Mouse (Mus musculus) CH12.LX (cell line): ENCODE measurements around the gene Tfdp2. TPM values are rescaled to one million over a fixed set of nuclear protein-coding genes. Genes with fewer than 3 reads are reported as not detected.

ENCODE experiments used
- DNase-seq: peaks from one replicate; pipeline ENCODE4 v3.0.0-alpha.2; 2013; ENCODE audit errors: extremely low read depth
- H3K27ac ChIP-seq: 2 replicates; pipeline ENCODE4 v1.5.1; 2012; ENCODE audit warnings: low read depth, mild to moderate bottlenecking, control low read depth, moderate library complexity; ENCODE audit not compliant: insufficient read depth
- H3K27me3 ChIP-seq: replicated peaks from 2 replicates; pipeline ENCODE3; 2012; ENCODE audit warnings: inconsistent platforms
- H3K36me3 ChIP-seq, 2 experiments: replicated peaks in 1 of 2; 2 replicates each; pipeline versions ENCODE3 to v1.6.1; 2012; ENCODE audit warnings: inconsistent platforms in 1 of 2, low read length in 1 of 2, mild to moderate bottlenecking in 1 of 2, mixed read lengths in 1 of 2, moderate library complexity in 1 of 2; ENCODE audit not compliant: control insufficient read depth in 1 of 2, insufficient read depth in 1 of 2
- H3K4me1 ChIP-seq, 2 experiments: 2 replicates each; pipeline ENCODE4 v1.6.1; 2012; ENCODE audit warnings: inconsistent platforms in 1 of 2, moderate library complexity in 1 of 2; ENCODE audit not compliant: insufficient read depth in 2 of 2, control insufficient read depth in 1 of 2
- H3K4me2 ChIP-seq: 2 replicates; pipeline ENCODE4 v1.6.1; 2012; ENCODE audit warnings: low read depth, mild to moderate bottlenecking, control low read depth; ENCODE audit not compliant: poor library complexity, insufficient read depth, severe bottlenecking
- H3K4me3 ChIP-seq, 3 experiments: fragments of 150-350 bp in 1 of 3; sonication (generic) in 1 of 3; replicated peaks in 1 of 3; 2 replicates each; pipeline versions ENCODE3 to v1.5.1; 2011 to 2012; ENCODE audit warnings: low read depth in 2 of 3, low read length in 2 of 3, mild to moderate bottlenecking in 2 of 3, moderate library complexity in 2 of 3, control low read depth in 1 of 3, improper control_type of control experiment in 1 of 3, inconsistent platforms in 1 of 3, mixed read lengths in 1 of 3; ENCODE audit not compliant: poor library complexity in 1 of 3
- H3K79me2 ChIP-seq: replicated peaks from 2 replicates; pipeline ENCODE4 v1.6.1; 2012; ENCODE audit warnings: mild to moderate bottlenecking, moderate library complexity; ENCODE audit not compliant: control insufficient read depth, poor library complexity, insufficient read depth, severe bottlenecking; ENCODE audit errors: extremely low read depth
- H3K9ac ChIP-seq: 2 replicates; pipeline ENCODE4 v1.6.1; 2012; ENCODE audit warnings: low read depth, mild to moderate bottlenecking, control low read depth, moderate library complexity; ENCODE audit not compliant: insufficient read depth
- H3K9me3 ChIP-seq: replicated peaks from 2 replicates; pipeline ENCODE3; 2012; ENCODE audit warnings: low read length, inconsistent platforms, mixed read lengths
- BHLHE40 ChIP-seq: IDR thresholded peaks from 2 replicates; pipeline ENCODE4 v1.6.1; 2011; ENCODE audit warnings: mild to moderate bottlenecking, low read depth, low read length, improper control_type of control experiment
- CHD2 ChIP-seq: IDR thresholded peaks from 2 replicates; pipeline ENCODE4 v1.6.1; 2011; ENCODE audit warnings: low read length, improper control_type of control experiment
- CTCF ChIP-seq, 2 experiments: IDR thresholded peaks in 1 of 2; conservative IDR thresholded peaks in 1 of 2; 2 replicates each; pipeline ENCODE4 v1.5.1; 2011 to 2012; ENCODE audit warnings: low read depth in 2 of 2, low read length in 2 of 2, improper control_type of control experiment in 1 of 2, inconsistent platforms in 1 of 2, mild to moderate bottlenecking in 1 of 2, moderate library complexity in 1 of 2
- E2F4 ChIP-seq: IDR thresholded peaks from 2 replicates; pipeline ENCODE4 v1.6.1; 2011; ENCODE audit warnings: low read depth, low read length, improper control_type of control experiment; ENCODE audit not compliant: insufficient replicate concordance
- JUN ChIP-seq: IDR thresholded peaks from 2 replicates; pipeline ENCODE4 v1.6.1; 2011; ENCODE audit warnings: low read depth, mild to moderate bottlenecking, low read length, improper control_type of control experiment, moderate library complexity; ENCODE audit not compliant: insufficient read depth
- JUND ChIP-seq: conservative IDR thresholded peaks from 2 replicates; pipeline ENCODE4 v1.6.1; 2011; ENCODE audit warnings: low read depth, low read length, improper control_type of control experiment
- KAT2A ChIP-seq: IDR thresholded peaks from 2 replicates; pipeline ENCODE4 v1.6.1; 2012; ENCODE audit warnings: low read length, improper control_type of control experiment, inconsistent platforms; ENCODE audit not compliant: insufficient replicate concordance
- MAFK ChIP-seq: IDR thresholded peaks from 2 replicates; pipeline ENCODE4 v1.6.1; 2011; ENCODE audit warnings: low read length, improper control_type of control experiment; ENCODE audit not compliant: insufficient replicate concordance
- MXI1 ChIP-seq: IDR thresholded peaks from 2 replicates; pipeline ENCODE4 v1.6.1; 2011; ENCODE audit warnings: mild to moderate bottlenecking, low read depth, low read length, improper control_type of control experiment
- MYC ChIP-seq: IDR thresholded peaks from 2 replicates; pipeline ENCODE4 v1.6.1; 2011; ENCODE audit warnings: low read depth, mild to moderate bottlenecking, improper control_type of control experiment, low read length
- NELFE ChIP-seq: IDR thresholded peaks from 2 replicates; pipeline ENCODE4 v1.6.1; 2011; ENCODE audit warnings: low read depth, low read length, improper control_type of control experiment
- PAX5 ChIP-seq: IDR thresholded peaks from 2 replicates; pipeline ENCODE4 v1.6.1; 2012; ENCODE audit warnings: low read length, inconsistent platforms, mixed read lengths
- POLR2A ChIP-seq: IDR thresholded peaks from 2 replicates; pipeline ENCODE4 v1.6.1; 2011; ENCODE audit warnings: low read depth, mild to moderate bottlenecking, improper control_type of control experiment, low read length
- POLR2AphosphoS2 ChIP-seq: IDR thresholded peaks from 2 replicates; pipeline ENCODE4 v1.6.1; 2011; ENCODE audit warnings: low read depth, low read length, improper control_type of control experiment
- RCOR1 ChIP-seq: conservative IDR thresholded peaks from 2 replicates; pipeline ENCODE4 v1.6.1; 2012; ENCODE audit warnings: low read depth, mild to moderate bottlenecking, inconsistent platforms, low read length, improper control_type of control experiment
- TBP ChIP-seq: conservative IDR thresholded peaks from 2 replicates; pipeline ENCODE4 v1.6.1; 2011; ENCODE audit warnings: low read depth, low read length, improper control_type of control experiment
- UBTF ChIP-seq: IDR thresholded peaks from 2 replicates; pipeline ENCODE4 v1.6.1; 2012; ENCODE audit warnings: low read depth, mild to moderate bottlenecking, inconsistent platforms, low read length, improper control_type of control experiment, moderate library complexity
- USF1 ChIP-seq: IDR thresholded peaks from 2 replicates; pipeline ENCODE4 v1.6.1; 2014; ENCODE audit warnings: low read depth, mild to moderate bottlenecking, inconsistent platforms, low read length, improper control_type of control experiment
- USF2 ChIP-seq: conservative IDR thresholded peaks from 2 replicates; pipeline ENCODE4 v1.6.1; 2011; ENCODE audit warnings: low read depth, low read length, improper control_type of control experiment
- ZNF384 ChIP-seq: IDR thresholded peaks from 2 replicates; pipeline ENCODE4 v1.6.1; 2012; ENCODE audit warnings: low read depth, low read length, improper control_type of control experiment, inconsistent platforms
- dilution Hi-C: fragments of 300-500 bp; cut with MboI; formaldehyde crosslinking; loops from 2 replicates; pipeline ENCODE4 v1.14.3; 2020; ENCODE audit warnings: low sequenced_read_pairs; ENCODE audit not compliant: extremely low pct_unique_long_range_greater_than_20kb, extremely low pct_ligation_motif_present
- in situ Hi-C: fragments of 300-500 bp; cut with MboI; formaldehyde crosslinking; loops from 3 replicates; pipeline ENCODE4 v1.14.3; 2019; ENCODE audit warnings: low sequenced_read_pairs, low pct_ligation_motif_present, low pct_unique_long_range_greater_than_20kb, mixed read lengths
- polyA plus RNA-seq: library from polyadenylated mRNA; unstranded; fragments of >175 nt; gene quantifications from 2 replicates; pipeline ENCODE4 v1.2.1, GENCODE M21; 2012; ENCODE audit warnings: low read depth; ENCODE audit not compliant: insufficient read length
- total RNA-seq, 2 experiments: library from RNA; depleted of rRNA; stranded (reverse); fragments of 300-350 nt in 1 of 2; fragments of >200 nt in 1 of 2; gene quantifications; 2 replicates each; pipeline ENCODE4 v1.2.3; 2012 to 2014

The Tfdp2 gene
- total and polyA plus RNA-seq, 3 experiments, result 3.4 to 4.9 (median 4.7) TPM

DNA sequence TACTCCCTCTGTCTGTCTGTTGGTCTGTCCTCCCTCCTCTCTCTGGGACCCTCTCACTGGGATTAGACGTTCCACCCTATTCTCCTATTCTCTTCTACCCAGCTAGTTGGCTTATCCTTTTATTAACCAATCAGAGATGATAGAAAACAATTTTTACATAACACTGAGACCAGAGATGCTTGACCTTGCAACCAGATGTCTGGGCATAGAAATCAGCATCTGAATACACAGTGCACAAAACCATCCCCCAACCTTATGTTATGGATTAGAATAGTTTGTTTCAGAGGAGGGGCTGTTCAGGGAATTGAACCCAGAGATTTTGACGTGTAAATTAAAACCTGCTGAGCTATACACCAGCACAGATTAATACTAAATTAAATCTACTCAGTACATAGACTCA lies 34.2 kb downstream of the Tfdp2 start:
- Histone ChIP-seq H3K4me3 (no peak overlapping the region), H3K9me3 (no peaks in the 10 kb centered on the region), H3K27me3 (no peaks in the 10 kb centered on the region), H3K79me2 (no peaks in the 10 kb centered on the region), H3K4me2 (no peak overlapping the region), H3K4me1 (no peaks in the 10 kb centered on the region), H3K9ac (no peak overlapping the region), H3K27ac (no peak overlapping the region), H3K36me3 (no peaks in the 10 kb centered on the region)
- TF ChIP-seq CTCF (conservative IDR thresholded peaks at IDR 0.05 in 1 of 2, IDR thresholded peaks at IDR 0.05 in 1 of 2; ENCODE audit: low read depth in 2 of 2, low read length in 2 of 2), result no peak
- no peak for TF ChIP-seq JUN
- no peak for TF ChIP-seq USF1
- TF ChIP-seq CHD2, result no peak
- TF ChIP-seq ZNF384, result no peak
- no peak for TF ChIP-seq NELFE
- no peak for TF ChIP-seq UBTF
- TF ChIP-seq RCOR1, result no peak
- TF ChIP-seq BHLHE40, result no peak
- TF ChIP-seq PAX5, result no peak
- TF ChIP-seq POLR2A, result no peak
- no peak for TF ChIP-seq MYC
- in situ Hi-C loops, result no loop called here
- DNase-seq, result no peak
- dilution Hi-C loops, result no loop called here

DNA sequence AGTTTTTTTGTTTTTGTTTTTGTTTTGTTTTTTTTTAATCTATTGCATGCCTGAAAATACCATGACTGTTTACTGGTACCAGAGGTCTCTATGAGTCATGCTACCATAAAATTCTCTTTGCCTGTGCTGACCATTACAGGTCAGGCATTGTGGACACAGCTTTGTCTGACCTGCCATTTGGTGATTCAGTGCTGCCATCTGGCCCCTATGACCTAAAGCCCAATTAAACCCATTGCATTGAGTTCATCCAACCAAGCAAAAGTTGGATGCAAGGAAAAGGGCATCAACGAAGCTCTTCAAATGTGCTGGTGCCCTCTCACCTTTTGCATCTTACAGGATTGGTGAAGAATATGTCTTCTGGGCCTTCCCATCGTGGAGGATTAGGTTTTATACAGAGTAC lies 39.4 kb downstream of the Tfdp2 start:
- no peak for DNase-seq
- H3K9ac ChIP-seq, result no peak overlapping the region
- H3K36me3 ChIP-seq, result no peaks in the 10 kb centered on the region
- no peak for TF ChIP-seq JUND
- no peak for TF ChIP-seq PAX5
- no peak for TF ChIP-seq POLR2AphosphoS2
- no peak for TF ChIP-seq RCOR1
- TF ChIP-seq ZNF384, result no peak
- TF ChIP-seq CHD2, result no peak
- no peak for TF ChIP-seq MXI1
- no peak for TF ChIP-seq UBTF
- TF ChIP-seq TBP, result no peak
- no peak for TF ChIP-seq KAT2A
- in situ Hi-C loops (no loop called here), dilution Hi-C loops (no loop called here)
- H3K4me3 ChIP-seq, result no peak overlapping the region
- no peaks in the 10 kb centered on the region for H3K4me1 ChIP-seq
- H3K27ac ChIP-seq, result no peak overlapping the region
- H3K79me2 ChIP-seq, result no peaks in the 10 kb centered on the region
- no peak overlapping the region for H3K4me2 ChIP-seq
- no peaks in the 10 kb centered on the region for H3K9me3 ChIP-seq
- no peaks in the 10 kb centered on the region for H3K27me3 ChIP-seq

DNA sequence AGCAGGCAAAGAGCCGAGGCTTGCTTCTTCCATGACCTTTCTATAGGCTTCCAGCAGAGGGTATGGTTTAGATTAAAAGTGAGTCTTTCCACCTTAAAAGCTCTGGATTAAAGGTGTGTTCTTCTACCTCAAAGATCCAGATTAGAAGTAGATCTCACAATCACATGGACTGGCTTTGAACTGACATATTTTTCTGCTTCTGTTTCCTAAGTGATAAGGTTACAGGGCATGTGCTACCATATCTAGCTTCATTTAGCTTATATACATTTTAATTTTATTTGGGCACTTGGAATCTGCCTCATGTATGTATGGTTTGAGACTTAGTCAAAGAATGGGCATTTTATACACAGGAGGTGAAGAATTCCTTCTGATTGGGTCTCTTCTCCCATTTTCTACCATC lies 41.3 kb downstream of the Tfdp2 start:
- dilution Hi-C loops, result no loop called here
- Histone ChIP-seq H3K4me2 (no peak overlapping the region), H3K27ac (no peak overlapping the region), H3K36me3 (no peaks in the 10 kb centered on the region), H3K9ac (no peak overlapping the region), H3K79me2 (no peaks in the 10 kb centered on the region), H3K27me3 (no peaks in the 10 kb centered on the region), H3K4me1 (no peaks in the 10 kb centered on the region), H3K9me3 (no peaks in the 10 kb centered on the region), H3K4me3 (no peak overlapping the region)
- no peak for DNase-seq
- TF ChIP-seq USF2 (no peak), JUND (no peak), MAFK (no peak), E2F4 (no peak), POLR2A (no peak), CTCF (conservative IDR thresholded peaks at IDR 0.05 in 1 of 2, IDR thresholded peaks at IDR 0.05 in 1 of 2; ENCODE audit: low read depth in 2 of 2, low read length in 2 of 2) (no peak)
- in situ Hi-C loops, result no loop called here
